Comparison of ENCODE assay signal across 26 mouse cellular contexts in genomic region chr8:107528786-107529185, GRCm38 (mm10).
"Had no signal": no experiment of that assay in that cellular context is flagged by ENCODE, and none has a peak within 500 bp of the region (broad histone marks: within the 10 kb centered on the region; RNA-seq: fewer than 3 reads in every experiment).

No protein-coding gene starts in this region.

- H3K9me3 ChIP-seq: heart, embryonic 13.5 days; heart, embryonic 15.5 days; hindbrain, embryonic 13.5 days; hindbrain, embryonic 15.5 days; kidney, embryonic 15.5 days; limb, embryonic 13.5 days; limb, embryonic 15.5 days; liver, embryonic 12.5 days had no signal

- H3K4me2 ChIP-seq: heart, embryonic 11.5 days; heart, embryonic 13.5 days; heart, embryonic 15.5 days; hindbrain, embryonic 13.5 days; hindbrain, embryonic 15.5 days; kidney, embryonic 15.5 days; limb, embryonic 13.5 days; limb, embryonic 15.5 days; liver, embryonic 12.5 days had no signal

- H3K4me1 ChIP-seq: heart, embryonic 13.5 days; heart, embryonic 15.5 days; hindbrain, embryonic 13.5 days; hindbrain, embryonic 15.5 days; kidney, embryonic 15.5 days; limb, embryonic 15.5 days; liver, embryonic 12.5 days had no signal

- ATAC-seq: hindbrain, postnatal 0 days; intestine, embryonic 16.5 days; liver, embryonic 12.5 days had no signal

- H3K4me3 ChIP-seq: heart, embryonic 13.5 days; heart, embryonic 15.5 days; hindbrain, embryonic 13.5 days; hindbrain, embryonic 15.5 days; kidney, embryonic 15.5 days; limb, embryonic 13.5 days; limb, embryonic 15.5 days; liver, embryonic 12.5 days had no signal

- H3K27me3 ChIP-seq: heart, embryonic 13.5 days; heart, embryonic 15.5 days; hindbrain, embryonic 13.5 days; hindbrain, embryonic 15.5 days; kidney, embryonic 15.5 days; limb, embryonic 13.5 days; limb, embryonic 15.5 days; liver, embryonic 12.5 days had no signal

- H3K9ac ChIP-seq: heart, embryonic 13.5 days; heart, embryonic 15.5 days; hindbrain, embryonic 13.5 days; hindbrain, embryonic 15.5 days; kidney, embryonic 15.5 days; limb, embryonic 13.5 days; limb, embryonic 15.5 days; liver, embryonic 12.5 days; liver, embryonic 14.5 days had no signal

- H3K27ac ChIP-seq: heart, embryonic 13.5 days; heart, embryonic 15.5 days; hindbrain, embryonic 13.5 days; hindbrain, embryonic 15.5 days; hindbrain, postnatal 0 days; kidney, embryonic 15.5 days; kidney, postnatal 0 days; limb, embryonic 13.5 days; limb, embryonic 15.5 days; liver, embryonic 12.5 days; liver, embryonic 14.5 days had no signal

- H3K36me3 ChIP-seq: heart, embryonic 15.5 days; limb, embryonic 15.5 days had no signal

- DNase-seq: gastrocnemius, postnatal 14 days; gastrocnemius, postnatal 36 days; heart, adult 18-20 months; heart, postnatal 14 days; heart, postnatal 36 days; kidney, adult 11 months; kidney, adult 2 months; kidney, adult 9 months; kidney, postnatal 14 days; kidney, postnatal 36 days; layer of hippocampus, adult 9-11 months; layer of hippocampus, postnatal 36 days; left cerebral cortex, postnatal 4 days had no signal
